Mouse (Mus musculus) lung, adult 10 weeks (tissue): ENCODE data around the gene Caprin2. TPM values are rescaled to one million over a fixed set of nuclear protein-coding genes. Genes with fewer than 3 reads are reported as not detected.

Experiments used
- polyA plus RNA-seq: library from polyadenylated mRNA; stranded (reverse); fragments of 350-450 nt; fragmentation: Illumina TruSeq; extraction: RNeasy Lipid Tissue Mini Kit (QIAGEN cat#74804); gene quantifications from one replicate; pipeline ENCODE4 v1.2.3, GENCODE M21; 2014; ENCODE audit warnings: low read depth, low replicate concordance; ENCODE audit not compliant: insufficient read depth

The Caprin2 gene
- polyA plus RNA-seq: 2.8 TPM

GRCm38 (mm10) chr6:148895773-148896506 lies at the start of gene Caprin2:
Gene Caprin2, minus strand, starts transcription at chr6:148896237.

GRCm38 (mm10) chr6:148830748-148831727 lies 65.0 kb downstream of the Caprin2 start, which contains the start of gene Ipo8:
Gene Ipo8, minus strand, starts transcription at chr6:148831467.

Other genes with a start within 250 kb of the Caprin2 start
- gene Ipo8, start 64.8 kb downstream of the Caprin2 start, polyA plus RNA-seq: 8.9 TPM
- 13.3 TPM for gene Sinhcaf, start 50.2 kb upstream of the Caprin2 start, polyA plus RNA-seq
- 2.6 TPM for gene Dennd5b, start 205.4 kb upstream of the Caprin2 start, polyA plus RNA-seq
- gene Gm10203, start 233.9 kb upstream of the Caprin2 start, polyA plus RNA-seq: not detected
- 31.4 TPM for gene Etfbkmt, start 243.6 kb upstream of the Caprin2 start, polyA plus RNA-seq